Comparison of ENCODE assay signal across 8 mouse cellular contexts in the genomic region with DNA sequence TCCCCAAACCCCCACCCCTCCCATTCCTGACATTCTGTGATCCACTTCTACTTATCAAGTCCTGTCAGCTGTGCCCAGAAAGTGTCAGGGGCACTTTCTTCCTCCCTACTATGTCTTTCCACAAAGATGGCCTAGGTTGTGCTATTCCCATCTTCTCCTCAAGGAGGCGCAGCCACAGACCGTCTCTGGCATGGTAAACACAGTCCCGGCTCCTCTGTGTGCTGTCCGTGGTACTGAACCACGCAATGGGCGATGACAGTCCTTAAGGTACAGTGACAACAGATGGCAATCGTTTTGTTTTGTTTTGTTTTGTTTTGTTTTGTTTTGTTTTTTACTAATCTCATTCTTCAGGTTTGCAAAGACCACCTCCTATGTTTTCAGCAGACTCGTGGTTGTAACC.
DNase-seq lines count a peak whose midpoint lies in the region; ATAC-seq and TF ChIP-seq lines count a peak whose summit lies in the region.

No protein-coding gene starts in this region.

- intact Hi-C loops in gastrocnemius, adult 2 months (cut with DNase I) = no loop called here

- 9% methylated on average over 8 of the region's 8 CpGs for WGBS in liver, embryonic 12.5 days (ENCODE audit: insufficient replicate concordance)
- 7% methylated on average over 8 of the region's 8 CpGs for WGBS in bone marrow, adult 2 months
- WGBS in kidney, embryonic 14.5 days = 11% methylated on average over 8 of the region's 8 CpGs
- 6% methylated on average over 8 of the region's 8 CpGs for WGBS in lung, postnatal 0 days

- TF ChIP-seq EP300 in lung, postnatal 0 days (IDR thresholded peaks at IDR 0.05) = no peak

- no peak overlapping the region for H3K4me3 ChIP-seq in liver, embryonic 12.5 days
- H3K4me3 ChIP-seq in bone marrow, adult 2 months (replicated peaks; ENCODE audit: control insufficient read depth, low read depth, low read length) = no peak overlapping the region
- H3K4me3 ChIP-seq in gastrocnemius, adult 2 months = no peak overlapping the region
- no peak overlapping the region for H3K4me3 ChIP-seq in kidney, embryonic 14.5 days (ENCODE audit: low read length)
- H3K4me3 ChIP-seq in lung, postnatal 0 days (ENCODE audit: low read depth, low read length) = no peak overlapping the region

- H3K9me3 ChIP-seq in liver, embryonic 12.5 days (replicated peaks) = no peaks in the 10 kb centered on the region
- H3K9me3 ChIP-seq in kidney, embryonic 14.5 days (ENCODE audit: control insufficient read depth, low read length) = no peaks in the 10 kb centered on the region
- H3K9me3 ChIP-seq in lung, postnatal 0 days (ENCODE audit: low read length) = no peaks in the 10 kb centered on the region

- no peak overlapping the region for H3K9ac ChIP-seq in liver, embryonic 12.5 days
- H3K9ac ChIP-seq in kidney, embryonic 14.5 days (ENCODE audit: low read depth, low read length) = no peak overlapping the region
- no peak overlapping the region for H3K9ac ChIP-seq in lung, postnatal 0 days (replicated peaks; ENCODE audit: low read depth)

- no peak for TF ChIP-seq POLR2A in bone marrow, adult 2 months (IDR thresholded peaks at IDR 0.05; ENCODE audit: borderline replicate concordance, control insufficient read depth, low read depth, low read length)

- peak; percentile 70 for DNase-seq in liver
- peak; percentile 77 for DNase-seq in gastrocnemius, adult 2 months
- peak; percentile 76 for DNase-seq in lung, postnatal 0 days (ENCODE audit: low spot score)
- DNase-seq in skeletal muscle tissue, adult 2 months (ENCODE audit: low read depth, low spot score) = peak; percentile 35

- H3K4me2 ChIP-seq in liver, embryonic 12.5 days = no peak overlapping the region
- H3K4me2 ChIP-seq in kidney, embryonic 14.5 days (replicated peaks; ENCODE audit: low read depth, low read length) = no peak overlapping the region
- H3K4me2 ChIP-seq in lung, postnatal 0 days (replicated peaks; ENCODE audit: low read depth, low read length) = no peak overlapping the region

- no peak overlapping the region for H3K27ac ChIP-seq in liver, embryonic 12.5 days
- H3K27ac ChIP-seq in bone marrow, adult 2 months (ENCODE audit: control insufficient read depth, insufficient read depth, low read depth, low read length, poor library complexity) = no peak overlapping the region
- H3K27ac ChIP-seq in gastrocnemius, adult 2 months = no peak overlapping the region
- no peak overlapping the region for H3K27ac ChIP-seq in kidney, embryonic 14.5 days (ENCODE audit: low read depth, low read length)
- no peak overlapping the region for H3K27ac ChIP-seq in lung, postnatal 0 days (ENCODE audit: low read length)

- no peaks in the 10 kb centered on the region for H3K27me3 ChIP-seq in liver, embryonic 12.5 days (replicated peaks)
- no peaks in the 10 kb centered on the region for H3K27me3 ChIP-seq in kidney, embryonic 14.5 days (ENCODE audit: control insufficient read depth, insufficient read depth, low read length)
- no peaks in the 10 kb centered on the region for H3K27me3 ChIP-seq in lung, postnatal 0 days (replicated peaks; ENCODE audit: insufficient read depth, low read length)

- H3K36me3 ChIP-seq in liver, embryonic 12.5 days = no peaks in the 10 kb centered on the region
- no peaks in the 10 kb centered on the region for H3K36me3 ChIP-seq in kidney, embryonic 14.5 days (ENCODE audit: control insufficient read depth, insufficient read depth, low read length)
- no peaks in the 10 kb centered on the region for H3K36me3 ChIP-seq in lung, postnatal 0 days (ENCODE audit: insufficient read depth, low read length)

- ATAC-seq in liver, embryonic 12.5 days = no peak
- peak; percentile 76; the same call in 1 of the 2 replicates for ATAC-seq in kidney, embryonic 14.5 days (ENCODE audit: low FRiP score, low TSS enrichment)
- no peak for ATAC-seq in lung, postnatal 0 days
- ATAC-seq in activated CD4-positive, CD25-positive, alpha-beta regulatory T cell, adult 4 months = no peak

- TF ChIP-seq CTCF in bone marrow, adult 2 months (IDR thresholded peaks at IDR 0.05; ENCODE audit: control insufficient read depth, insufficient read depth, low read length) = peak; percentile 63
- peak; percentile 76 for TF ChIP-seq CTCF in gastrocnemius, adult 2 months (IDR thresholded peaks at IDR 0.05)
- peak; percentile 92 for TF ChIP-seq CTCF in lung, postnatal 0 days (IDR thresholded peaks at IDR 0.05)

- H3K4me1 ChIP-seq in liver, embryonic 12.5 days = no peaks in the 10 kb centered on the region
- no peaks in the 10 kb centered on the region for H3K4me1 ChIP-seq in bone marrow, adult 2 months (ENCODE audit: control insufficient read depth, insufficient read depth, low read length)
- H3K4me1 ChIP-seq in kidney, embryonic 14.5 days (ENCODE audit: control insufficient read depth, insufficient read depth, low read length) = no peaks in the 10 kb centered on the region
- H3K4me1 ChIP-seq in lung, postnatal 0 days (ENCODE audit: insufficient read depth, low read depth, low read length) = no peaks in the 10 kb centered on the region
